Mouse (Mus musculus): ENCODE results near the gene Pced1a.
A peak's percentile ranks its signal among the peaks of the same experiment; 100 is the strongest.

- peak; percentile 73 to 79 for TF ChIP-seq CTCF (conservative IDR thresholded peaks at IDR 0.05 in 1 of 2, IDR thresholded peaks at IDR 0.05 in 1 of 2; ENCODE audit: low read depth in 2 of 2, low read length in 2 of 2)
- no peak for TF ChIP-seq TBP (conservative IDR thresholded peaks at IDR 0.05; ENCODE audit: low read depth, low read length)
- no peak for TF ChIP-seq JUND (conservative IDR thresholded peaks at IDR 0.05; ENCODE audit: low read depth, low read length)
Measured at GRCm38 (mm10) chr2:130411558-130412495, 12.7 kb downstream of the Pced1a start.
